Mouse (Mus musculus) frontal cortex, postnatal 10 days (tissue): Measurements from ENCODE around the gene Ltb.
A peak's percentile ranks its signal among the peaks of the same experiment; 100 is the strongest.

Source experiments
- DNase-seq, 2 experiments: peaks; one replicate each; pipeline ENCODE4 v3.0.0; 2022; ENCODE audit warnings: low spot score in 2 of 2, mixed read lengths in 1 of 2

Gene Ltb

DNA sequence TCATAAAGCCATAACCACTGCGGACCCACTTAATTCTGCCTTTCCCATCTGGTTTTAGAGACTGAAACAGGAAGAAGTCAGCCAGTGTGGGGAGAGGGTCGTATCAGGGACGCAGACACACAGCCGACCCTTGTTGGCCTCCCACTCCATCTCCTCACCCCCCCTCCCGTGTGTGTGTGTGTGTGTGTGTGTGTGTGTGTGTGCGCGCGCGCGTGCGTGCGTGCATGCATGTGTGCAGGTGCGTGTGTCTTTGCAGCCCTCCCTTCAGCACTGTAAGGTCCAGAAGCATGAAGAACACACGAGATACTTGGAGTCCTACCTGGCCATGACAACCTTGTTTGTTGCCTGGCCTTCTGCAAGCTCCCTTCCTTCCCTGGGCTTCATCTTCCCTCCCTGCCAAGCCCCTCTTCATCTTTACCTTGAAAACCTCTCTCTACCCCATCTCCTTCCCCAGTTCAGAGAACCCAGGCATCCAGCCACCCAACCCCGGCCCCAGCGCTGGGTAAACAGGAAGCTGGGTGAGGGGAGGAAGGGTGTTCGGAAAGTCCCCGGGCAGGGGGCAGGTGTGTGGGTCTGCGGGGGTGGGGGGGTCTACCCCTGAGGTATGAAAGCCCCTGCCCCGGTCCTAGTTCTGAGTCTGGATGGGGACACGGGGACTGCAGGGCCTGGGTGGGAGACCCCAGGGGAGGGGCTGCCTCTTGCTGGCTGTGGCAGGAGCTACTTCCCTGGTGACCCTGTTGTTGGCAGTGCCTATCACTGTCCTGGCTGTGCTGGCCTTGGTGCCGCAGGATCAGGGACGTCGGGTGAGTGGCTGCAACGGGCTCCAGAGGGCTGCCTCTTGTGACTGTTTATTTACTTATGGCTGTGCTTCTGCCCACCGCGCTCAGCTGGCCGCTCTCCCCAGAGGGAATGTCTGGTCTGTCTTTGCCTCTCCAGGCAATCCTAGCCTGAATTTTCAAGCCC is at the start of gene Ltb:
Ltb (plus strand) TSS at position 559 of the 963 bp plus-strand sequence.
- no peak for DNase-seq

DNA sequence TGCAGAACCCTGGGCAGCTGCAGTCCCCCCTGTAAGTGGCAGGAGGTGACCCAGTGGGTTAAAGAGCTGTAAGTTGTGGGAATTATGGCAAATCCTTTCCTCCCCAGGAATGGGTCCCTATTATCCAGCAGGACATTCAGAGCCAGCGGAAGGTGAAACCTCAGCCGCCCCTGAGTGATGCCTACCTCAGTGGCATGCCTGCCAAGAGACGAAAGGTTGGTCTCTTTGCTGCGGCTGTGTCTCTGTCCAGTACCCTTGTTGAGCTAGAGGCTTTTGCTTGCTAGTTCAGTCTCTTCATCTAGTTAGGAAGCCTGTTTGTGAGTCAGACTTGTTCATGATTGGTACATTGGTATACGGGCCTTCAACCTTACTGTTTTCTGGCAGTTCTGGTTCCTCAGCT is 48.1 kb upstream of the Ltb start:
- DNase-seq: no peak

DNA sequence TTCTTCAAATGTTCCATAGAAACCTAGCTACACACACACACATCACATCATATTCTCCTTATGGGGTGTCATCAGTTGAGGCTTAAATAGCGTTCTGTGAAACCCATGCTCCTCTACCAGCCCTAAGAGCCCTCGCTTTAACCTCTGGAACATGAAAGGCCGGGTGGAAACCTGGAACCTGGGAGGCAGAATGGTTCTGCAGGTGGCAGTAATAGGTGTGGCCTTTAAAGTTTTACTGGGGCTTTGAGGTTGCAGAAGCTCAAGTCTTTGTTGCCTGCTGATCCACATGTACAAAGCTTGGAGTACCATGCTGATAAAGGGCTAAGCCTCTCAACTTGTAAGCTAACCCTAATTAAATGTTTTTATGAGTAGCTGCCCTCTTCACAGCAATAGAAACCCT is 46.9 kb upstream of the Ltb start:
- DNase-seq: no peak

DNA sequence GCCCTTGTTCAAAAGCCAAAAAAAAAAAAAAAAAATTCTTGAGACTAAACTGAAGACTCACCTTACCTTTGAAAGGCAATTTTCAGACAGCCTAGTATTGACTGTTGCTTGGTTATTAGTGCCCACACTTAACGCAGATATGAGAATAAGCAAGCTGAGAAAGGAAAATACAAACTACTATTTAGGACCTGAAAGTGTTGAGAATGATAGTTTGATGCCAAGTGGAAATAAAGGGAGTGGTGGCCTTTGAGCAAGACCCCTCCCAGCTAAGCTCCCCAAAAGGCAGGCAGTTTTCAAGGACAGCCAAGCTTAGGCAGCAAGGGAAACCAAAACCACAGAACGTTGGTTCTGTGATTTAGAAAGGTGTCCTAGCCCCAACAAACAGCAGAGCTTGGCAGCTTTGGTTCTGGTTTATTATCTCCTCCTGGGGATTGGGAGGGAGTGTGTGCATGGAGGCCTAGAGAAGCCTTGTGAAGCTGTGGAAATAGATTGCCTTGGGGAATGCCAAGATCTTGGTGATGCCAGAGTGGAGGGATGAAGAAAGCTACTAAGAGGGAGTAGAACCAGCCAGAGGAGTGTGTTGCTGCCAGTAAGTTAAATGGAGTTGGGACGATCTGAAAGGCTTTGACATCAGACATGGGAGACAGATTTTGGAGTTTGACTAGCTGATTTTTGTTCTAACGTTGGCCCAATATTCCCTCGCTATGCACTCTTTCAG is 46.2 kb upstream of the Ltb start:
- DNase-seq: no peak

DNA sequence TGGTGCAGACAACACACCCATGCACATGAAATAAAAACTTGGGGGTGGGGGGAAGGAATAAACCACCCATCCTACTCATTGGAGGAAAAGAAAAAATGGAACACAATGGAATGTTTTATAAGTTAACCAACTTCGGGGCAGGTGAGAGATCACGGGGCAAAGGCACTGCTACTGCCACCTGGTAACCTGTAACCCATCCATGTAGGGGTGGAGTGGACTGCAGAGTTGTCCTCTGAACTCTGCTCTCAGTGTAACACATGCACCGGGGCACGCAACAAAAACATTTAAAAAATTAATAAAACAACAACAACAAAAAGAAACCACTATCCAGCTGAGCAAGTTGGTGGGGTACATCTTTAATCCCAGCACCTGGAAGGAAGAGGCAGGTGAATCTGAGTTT is 42.1 kb upstream of the Ltb start:
- no peak for DNase-seq

DNA sequence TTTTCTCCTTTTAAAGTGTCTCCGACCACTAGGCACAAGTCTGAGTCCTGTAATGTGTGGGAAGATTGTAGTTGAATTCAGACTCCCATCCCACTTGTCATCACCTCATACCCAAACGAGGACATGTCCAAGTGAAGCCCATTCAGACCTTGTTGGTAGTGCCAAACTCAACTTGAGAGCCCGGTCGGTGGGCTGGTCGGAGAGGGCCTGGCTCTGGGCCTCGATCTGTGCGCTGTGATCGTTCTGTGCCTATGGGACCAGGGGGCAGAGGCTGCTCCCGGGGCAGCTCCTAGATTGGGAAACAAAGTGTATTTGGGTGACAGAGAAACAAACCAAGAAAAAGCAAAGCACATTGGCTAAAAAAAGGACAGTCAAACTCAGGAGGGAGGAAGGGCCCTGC is 41.2 kb upstream of the Ltb start:
- DNase-seq: no peak

DNA sequence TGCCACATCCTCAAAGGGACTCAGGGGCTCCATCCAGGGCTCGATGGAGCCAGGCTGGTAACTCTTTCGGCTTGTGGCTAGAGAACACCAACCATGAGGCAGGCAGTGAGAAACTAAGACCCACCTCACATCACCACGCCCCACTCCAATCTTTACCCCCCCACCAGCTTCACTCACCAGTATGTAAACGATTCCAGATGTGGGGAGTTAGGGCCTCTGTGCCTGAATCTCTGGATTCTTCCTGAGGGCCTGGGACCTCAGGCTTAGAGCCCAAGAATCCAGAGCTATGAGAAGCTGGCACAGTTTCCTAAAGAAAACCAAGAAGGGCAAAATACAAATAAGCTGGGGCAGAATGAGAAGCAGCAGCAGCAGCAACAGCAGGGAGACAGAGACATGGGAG is 40.3 kb upstream of the Ltb start:
- no peak for DNase-seq

DNA sequence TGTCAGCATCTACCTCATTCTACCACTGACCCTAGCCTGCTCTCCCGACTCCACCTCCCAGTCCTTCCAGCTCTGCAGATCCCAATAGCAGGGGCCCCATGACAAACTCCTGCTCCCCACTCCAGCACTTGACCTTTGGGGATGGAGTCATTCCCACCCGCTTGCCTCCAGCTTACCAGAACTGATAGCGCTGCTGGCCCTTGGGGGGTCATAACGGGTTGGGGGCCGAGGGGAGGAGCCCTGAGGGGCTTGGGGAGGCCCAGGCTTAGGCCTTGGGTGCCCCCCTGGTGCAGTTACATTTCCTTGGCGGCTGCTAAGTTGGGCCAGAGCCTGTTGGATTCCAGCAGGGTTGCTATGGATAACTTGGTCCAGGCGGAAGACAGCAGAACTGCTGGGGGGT is 39.6 kb upstream of the Ltb start:
- no peak for DNase-seq

DNA sequence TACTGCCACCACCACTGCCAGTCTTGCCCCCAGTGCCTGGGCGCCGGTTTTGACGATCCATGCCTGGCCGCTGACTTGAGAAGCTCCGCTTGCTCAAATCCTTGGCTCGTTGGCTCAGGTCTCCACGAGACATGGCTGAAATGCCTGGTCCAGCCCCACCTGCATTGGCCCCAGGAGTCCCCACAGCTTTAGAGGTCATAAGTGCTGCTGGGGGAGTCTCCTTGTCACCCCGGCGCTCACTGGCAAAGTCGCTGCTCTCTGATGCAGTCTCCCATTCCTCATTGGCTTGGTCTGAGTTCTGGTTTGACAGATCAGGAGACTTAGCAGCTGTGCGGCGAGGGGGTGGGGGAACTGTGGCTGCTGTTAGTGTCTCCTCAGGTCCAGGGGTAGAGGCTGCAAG is 38.8 kb upstream of the Ltb start:
- DNase-seq: no peak

DNA sequence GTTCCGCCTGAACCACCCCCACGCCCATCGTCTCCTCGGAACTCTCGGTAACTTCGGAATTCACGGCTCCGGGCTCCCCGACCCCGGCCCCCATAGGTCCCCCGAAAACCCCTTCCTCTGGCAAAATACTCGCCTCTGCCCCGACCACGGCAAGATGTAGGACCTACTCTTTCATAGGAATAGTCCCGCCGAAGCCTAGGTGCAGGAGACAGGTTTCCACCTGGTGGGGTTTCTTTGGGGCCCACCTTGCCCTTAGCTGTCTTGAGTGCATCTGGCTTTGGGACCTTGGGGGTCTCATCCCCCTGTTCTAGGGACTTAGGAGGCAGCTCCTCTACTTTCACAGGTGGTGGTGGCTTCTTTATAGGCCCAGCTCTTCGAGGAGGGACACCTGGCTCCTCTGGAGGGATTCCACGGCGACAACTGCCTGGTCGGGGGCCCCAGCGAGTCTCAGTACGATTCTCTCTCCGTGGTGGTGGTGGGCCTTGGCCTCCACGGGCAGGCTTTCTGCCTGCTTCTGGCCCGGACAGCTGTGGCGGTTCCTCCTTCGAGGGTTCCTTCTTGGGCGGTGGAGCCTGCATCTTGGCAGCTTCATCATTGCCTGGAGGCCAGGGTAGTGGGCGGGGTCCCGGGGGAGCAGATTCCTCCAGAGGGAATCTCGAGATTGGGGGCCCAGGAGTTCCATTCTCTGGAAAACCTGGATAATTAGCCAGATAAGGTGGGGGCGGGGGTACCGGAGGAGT is 37.6 kb upstream of the Ltb start:
- no peak for DNase-seq

DNA sequence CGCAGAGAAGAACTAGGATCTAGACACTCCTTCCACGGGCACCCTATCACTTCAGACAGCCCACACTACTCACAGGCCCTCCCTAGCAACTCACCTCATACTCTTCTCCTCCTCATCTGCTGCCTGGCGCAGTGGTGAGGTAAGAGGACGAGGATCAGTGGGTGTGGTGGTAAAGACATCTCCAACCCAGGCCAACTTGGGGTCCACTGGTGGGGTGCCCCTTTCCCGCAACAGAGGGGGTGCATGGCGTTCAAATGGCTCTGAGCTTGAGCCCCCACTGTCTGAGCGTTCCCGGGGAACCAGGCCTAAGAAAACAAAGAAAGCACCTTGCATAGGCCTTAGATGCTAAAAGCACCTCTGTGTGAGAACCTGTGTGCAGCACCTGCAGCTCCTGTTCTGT is 37.0 kb upstream of the Ltb start:
- DNase-seq: no peak

DNA sequence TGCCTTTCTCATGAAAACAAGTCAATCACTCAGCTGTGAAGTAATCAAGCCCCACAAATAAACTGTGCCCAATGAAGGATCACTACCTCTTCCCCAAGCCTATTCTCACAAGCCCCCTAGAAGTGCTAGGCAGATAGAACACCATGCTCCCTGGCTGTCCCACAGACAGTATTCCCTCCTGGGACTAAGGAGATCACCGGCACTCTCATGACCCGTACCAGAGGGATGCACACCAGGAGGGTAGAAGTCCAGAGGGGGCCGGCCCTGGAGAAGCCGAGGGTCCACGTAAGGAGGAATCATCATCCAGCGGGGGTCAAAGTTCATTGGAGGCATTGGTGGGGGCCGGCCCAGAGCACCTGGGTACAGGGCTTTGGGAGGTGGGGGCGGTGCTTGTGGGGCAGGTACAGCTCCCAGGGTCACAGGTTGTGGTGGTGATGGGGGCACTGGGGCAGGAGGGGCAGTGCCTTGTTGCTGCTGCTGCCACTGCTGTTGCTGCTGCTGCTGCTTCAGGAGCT is 36.5 kb upstream of the Ltb start:
- DNase-seq: no peak

DNA sequence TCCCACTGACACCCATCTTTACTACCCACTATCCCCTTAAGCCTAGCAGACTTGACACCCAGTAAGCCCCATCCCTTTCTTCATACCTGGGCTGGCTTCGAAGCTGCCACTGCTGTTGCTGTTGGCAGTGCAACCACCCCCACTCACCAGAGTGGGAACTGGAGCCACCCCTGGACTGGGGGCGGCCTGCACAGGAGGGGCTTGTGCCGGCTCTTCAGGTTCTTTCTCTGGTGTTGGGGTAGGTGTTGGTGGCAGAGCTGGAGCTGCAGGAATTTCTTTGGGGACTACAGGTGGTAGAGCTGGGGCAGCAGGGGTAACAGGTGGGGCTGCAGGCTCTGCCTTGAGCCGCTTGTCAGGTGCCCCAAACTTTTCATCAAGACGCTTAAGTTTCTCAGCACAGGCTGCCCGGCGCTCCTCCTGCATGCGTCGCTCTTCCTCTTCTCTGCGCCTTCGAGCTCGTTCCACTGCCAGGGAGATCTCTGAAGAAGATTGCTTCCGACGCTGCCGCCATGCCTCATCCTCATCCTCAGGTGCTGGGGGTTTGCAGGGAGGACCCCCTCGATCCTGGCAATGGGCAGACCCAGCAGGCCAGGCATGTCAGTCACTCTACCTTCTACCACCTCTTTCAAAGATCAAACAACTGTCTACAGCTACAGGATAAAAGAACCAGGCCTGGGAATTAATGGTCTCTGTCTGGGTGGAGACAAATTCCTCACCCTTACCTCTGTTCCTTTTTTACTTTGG is 35.2 kb upstream of the Ltb start:
- DNase-seq: no peak

DNA sequence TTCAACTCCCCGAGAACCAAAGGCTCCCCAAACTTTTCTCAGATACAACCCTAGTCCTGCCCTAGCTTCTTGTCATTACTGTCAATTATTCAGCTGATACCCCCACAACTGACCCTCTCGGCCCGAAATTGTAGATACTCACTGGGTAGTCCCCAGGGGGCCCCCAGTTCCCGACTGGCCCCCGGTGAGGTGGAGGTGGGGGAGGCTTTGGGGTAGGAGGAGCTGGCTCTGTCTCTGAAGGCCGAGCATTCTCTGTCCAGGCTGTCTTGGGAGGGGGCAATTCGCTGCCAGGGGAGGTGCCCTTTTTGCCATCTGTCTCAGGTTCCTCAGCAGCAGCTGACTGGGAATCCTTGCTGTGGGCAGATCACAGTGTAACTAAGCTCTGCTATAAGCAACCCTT is 34.6 kb upstream of the Ltb start:
- no peak for DNase-seq

DNA sequence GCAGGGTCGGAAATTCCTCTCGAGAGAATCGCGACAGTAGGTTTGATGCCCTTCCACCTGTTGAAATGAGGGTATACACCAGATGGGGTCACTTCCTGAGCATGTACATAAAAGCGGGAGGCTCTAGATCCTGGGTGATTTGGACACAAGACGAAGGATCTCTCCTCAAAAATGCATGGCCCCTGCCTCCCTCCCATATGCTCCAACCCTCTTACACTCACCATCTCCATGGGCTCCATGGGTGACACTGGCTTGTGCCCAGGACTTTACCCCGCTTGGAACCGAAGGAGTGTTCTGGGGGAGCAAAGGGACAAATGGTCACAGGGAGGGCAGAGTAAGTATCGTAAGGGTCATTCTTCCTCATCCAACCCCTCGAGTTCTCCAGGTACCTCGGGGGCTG is 32.8 kb upstream of the Ltb start:
- no peak for DNase-seq

DNA sequence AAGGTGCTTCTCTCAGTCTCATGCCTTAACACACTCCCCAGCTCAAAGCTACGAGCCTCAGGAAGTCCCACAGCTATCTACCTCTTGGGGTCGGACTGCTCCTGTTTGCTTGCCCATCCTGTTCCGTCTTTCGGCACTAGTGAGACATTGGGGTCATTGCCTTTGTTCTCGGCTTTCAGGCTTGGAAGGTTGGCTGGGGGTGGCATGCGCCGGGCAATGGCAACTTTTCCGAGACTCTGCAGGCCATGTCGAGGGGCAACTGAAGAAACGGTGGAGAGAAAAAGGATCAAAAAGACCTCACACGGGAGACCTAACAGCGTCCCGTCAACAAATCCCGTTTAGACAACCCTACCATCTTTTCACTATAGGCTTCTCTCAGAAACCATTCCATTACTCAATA is 32.1 kb upstream of the Ltb start:
- no peak for DNase-seq

DNA sequence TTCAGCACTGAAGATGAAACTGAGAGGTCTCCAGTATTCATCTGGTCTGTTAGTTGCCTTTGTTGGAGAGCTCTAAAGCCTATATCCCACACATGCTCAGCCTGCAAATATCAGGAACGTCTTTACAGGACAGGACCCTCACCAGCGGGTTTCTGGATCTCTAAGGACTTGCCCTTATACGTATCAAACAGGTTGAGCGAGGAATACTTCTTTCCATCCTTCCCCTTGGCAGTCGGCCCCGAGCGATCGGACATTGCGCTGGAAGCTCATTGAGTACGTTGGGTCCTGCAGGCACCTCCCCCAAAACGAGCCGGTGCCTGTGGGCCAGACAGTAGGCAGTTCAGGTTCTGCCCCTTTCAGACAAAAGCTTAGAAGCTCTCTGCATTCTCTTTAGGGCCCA is 31.5 kb upstream of the Ltb start:
- no peak for DNase-seq

DNA sequence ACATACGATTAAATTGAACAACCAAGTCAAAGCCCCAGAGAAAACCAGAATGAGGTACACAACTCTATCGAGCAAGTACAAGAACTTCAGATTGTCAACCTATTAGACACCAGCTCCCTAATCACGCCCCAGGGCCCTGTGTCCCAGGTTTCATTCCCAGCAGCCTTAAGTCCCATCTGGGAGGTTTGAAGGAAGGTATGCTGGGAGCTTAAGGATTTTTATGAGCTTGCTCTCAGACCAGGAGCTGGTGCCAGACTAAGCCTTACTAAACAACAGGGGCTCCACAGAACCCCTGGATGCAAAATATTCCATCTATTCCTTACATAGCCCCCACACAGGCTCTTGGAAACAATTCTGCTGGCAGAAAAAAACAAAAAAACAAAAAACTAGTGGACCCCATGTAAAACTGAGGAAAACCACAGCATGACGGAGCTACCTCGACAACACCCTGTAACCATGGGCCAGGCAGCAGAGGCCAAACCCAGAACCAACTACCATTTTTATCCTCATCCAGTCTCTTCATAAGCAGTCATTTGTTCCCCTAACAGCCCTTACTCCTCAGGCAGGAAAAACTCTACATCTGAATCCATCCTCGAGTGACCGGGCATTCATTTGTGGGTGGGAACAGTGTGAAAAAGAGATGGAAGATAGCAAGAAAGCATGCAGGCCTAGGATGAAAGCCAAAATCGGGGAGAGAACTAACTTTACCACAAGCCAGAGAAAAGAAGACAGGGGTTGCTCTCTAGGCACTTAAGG is 30.7 kb upstream of the Ltb start:
- DNase-seq: no peak

DNA sequence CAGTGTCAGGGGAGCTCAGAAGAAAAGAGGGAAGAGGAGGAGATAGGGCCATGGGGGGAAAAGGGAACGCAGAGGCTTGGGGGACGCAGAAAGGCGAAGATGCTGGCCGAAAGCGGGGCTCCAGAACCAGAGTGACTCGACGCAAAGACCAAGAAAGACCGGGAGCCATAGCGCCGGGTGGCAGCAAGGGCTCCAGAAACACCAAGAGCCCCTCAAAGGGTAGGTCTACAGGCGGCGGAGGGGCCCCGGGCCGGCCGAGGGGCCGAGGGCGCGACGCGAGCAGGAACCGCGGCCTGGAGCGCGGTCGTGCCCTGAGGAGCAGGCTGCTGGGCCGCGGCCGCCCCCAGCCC is 30.0 kb upstream of the Ltb start:
- peak in 1 of 2 experiments; percentile 43 for DNase-seq

DNA sequence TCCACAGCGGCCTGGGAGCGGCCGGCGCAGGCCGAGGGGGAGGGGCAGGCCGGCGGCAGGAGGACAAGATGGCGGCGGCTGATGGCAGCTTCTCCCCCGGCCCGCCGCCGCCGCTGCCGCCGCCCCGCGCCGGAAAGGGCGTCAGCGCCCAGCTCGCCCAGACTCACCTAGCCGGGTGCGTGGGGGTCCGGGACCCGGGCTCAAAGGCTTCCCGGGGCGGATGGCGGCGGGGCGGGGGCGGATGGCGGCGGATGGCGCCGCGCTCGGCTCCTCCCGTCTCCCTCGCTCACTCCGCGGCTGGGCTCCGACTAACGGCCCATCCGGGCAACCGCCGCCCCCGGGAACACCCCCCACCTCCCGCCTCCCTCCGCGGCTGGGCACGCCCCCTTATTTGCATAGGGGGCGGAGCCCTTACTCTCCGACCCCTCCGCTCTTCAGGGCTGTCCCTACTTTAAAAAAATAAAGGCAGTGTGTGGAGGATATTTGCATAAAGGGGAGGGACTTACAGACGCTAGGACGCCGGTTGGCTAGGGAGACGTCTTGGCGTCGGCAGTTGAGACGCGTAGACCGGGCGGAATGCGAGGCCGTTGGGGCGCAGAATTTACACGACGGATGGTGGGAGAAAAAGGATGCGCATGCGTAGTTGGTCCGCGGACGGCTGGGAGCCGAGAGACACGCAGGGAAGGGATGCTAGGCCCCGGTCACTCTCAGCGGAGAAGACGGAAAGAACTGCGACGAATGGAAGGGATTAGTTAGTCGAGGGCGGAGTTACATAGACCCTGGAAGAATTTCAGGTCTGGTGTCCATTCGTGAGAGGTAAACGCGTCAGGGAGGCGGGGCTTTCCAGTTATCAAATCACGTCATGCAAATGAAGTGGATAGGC is 29.4 kb upstream of the Ltb start, which contains the start of gene Prrc2a:
Prrc2a (minus strand) TSS at position 330 of the 883 bp plus-strand sequence.
- peak; percentile 98 to 99 for DNase-seq
